8 mouse cellular contexts compared by ENCODE assay signal in the genomic region with DNA sequence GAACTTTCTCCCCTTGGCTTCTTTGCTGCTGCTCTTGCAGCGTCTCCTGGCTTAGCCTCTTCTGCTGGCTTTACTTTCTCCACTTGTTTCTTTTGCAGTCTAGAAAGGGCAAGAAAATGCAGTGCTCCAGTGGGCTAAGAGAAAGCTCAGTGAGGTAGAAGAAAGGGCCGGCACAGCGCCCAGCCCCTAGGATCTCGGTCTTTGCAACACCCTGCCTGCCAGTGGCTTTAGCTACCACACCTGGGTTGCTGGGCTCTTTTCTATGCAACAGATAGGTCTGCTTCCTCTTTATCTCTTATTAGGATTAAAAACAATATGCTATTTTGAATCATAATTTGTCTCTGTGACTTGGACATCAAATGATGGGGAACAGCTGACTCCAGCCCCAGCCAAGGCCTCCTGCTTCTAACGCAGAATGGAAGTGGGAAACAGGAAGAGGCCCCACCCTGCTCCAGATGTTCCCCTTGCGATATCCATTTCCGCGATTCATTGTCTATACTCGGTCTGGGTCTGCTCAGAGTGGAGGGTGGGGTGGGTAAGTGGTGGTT.
DNase-seq lines count a peak whose midpoint lies in the region; ATAC-seq and TF ChIP-seq lines count a peak whose summit lies in the region.
"Had no signal": no experiment of that assay in that cellular context is flagged by ENCODE, and none has a peak within 500 bp of the region (broad histone marks: within the 10 kb centered on the region; RNA-seq: fewer than 3 reads in every experiment).

No protein-coding gene starts in this region.

- peaks cover 12% of the 10 kb centered on the region; the same call in 1 of the 2 replicates for H3K27me3 ChIP-seq in E14TG2a.4 (ENCODE audit: insufficient read depth, low read length)
- H3K27me3 ChIP-seq in heart, embryonic 13.5 days (replicated peaks) = no peaks in the 10 kb centered on the region
- no peaks in the 10 kb centered on the region for H3K27me3 ChIP-seq in liver, embryonic 12.5 days (replicated peaks)

- no peak for ATAC-seq in heart, embryonic 13.5 days (ENCODE audit: extremely low read depth, insufficient number of reproducible peaks, low FRiP score, low TSS enrichment)
- peak; percentile 75 for ATAC-seq in liver, embryonic 12.5 days
- no peak for ATAC-seq in frontal cortex, adult (ENCODE audit: low TSS enrichment)

- no peak overlapping the region for H3K4me2 ChIP-seq in heart, embryonic 13.5 days
- H3K4me2 ChIP-seq in liver, embryonic 12.5 days = peak overlapping the region; percentile 15; the same call in 1 of the 2 replicates

- H3K9me3 ChIP-seq in E14TG2a.4 (ENCODE audit: low read length) = no peaks in the 10 kb centered on the region
- no peaks in the 10 kb centered on the region for H3K9me3 ChIP-seq in ES-E14 (ENCODE audit: control insufficient read depth, insufficient read depth, low read depth, low read length)
- peaks cover 10% of the 10 kb centered on the region; the same call in 1 of the 2 replicates for H3K9me3 ChIP-seq in heart, embryonic 13.5 days
- H3K9me3 ChIP-seq in liver, embryonic 12.5 days (replicated peaks) = no peaks in the 10 kb centered on the region

- no peak overlapping the region for H3K9ac ChIP-seq in ES-E14 (ENCODE audit: insufficient read depth, low read depth, low read length, poor library complexity, severe bottlenecking)
- no peak overlapping the region for H3K9ac ChIP-seq in heart, embryonic 13.5 days
- 0 out of 2 replicates have a peak overlapping the region, but pooled peaks have one; percentile 22 for H3K9ac ChIP-seq in liver, embryonic 12.5 days

- no peak for TF ChIP-seq CTCF in E14TG2a.4 (conservative IDR thresholded peaks at IDR 0.05; ENCODE audit: low read length)

- H3K36me3 ChIP-seq in E14TG2a.4 (ENCODE audit: insufficient read depth, low read length) = no peaks in the 10 kb centered on the region
- H3K36me3 ChIP-seq in ES-E14 (ENCODE audit: control insufficient read depth, insufficient read depth, low read length, poor library complexity, severe bottlenecking) = no peaks in the 10 kb centered on the region
- H3K36me3 ChIP-seq in heart, embryonic 13.5 days = no peaks in the 10 kb centered on the region
- no peaks in the 10 kb centered on the region for H3K36me3 ChIP-seq in liver, embryonic 12.5 days

- H3K4me1 ChIP-seq in E14TG2a.4 (replicated peaks; ENCODE audit: low read depth, low read length) (peaks cover 37% of the 10 kb centered on the region), ES-E14 (ENCODE audit: control insufficient read depth in 2 of 2, insufficient read depth in 2 of 2, low read length in 2 of 2, poor library complexity in 1 of 2) (peaks cover 3 to 6% of the 10 kb centered on the region in 2 experiments; a peak in 2 of 4 replicates)
- H3K4me1 ChIP-seq in heart, embryonic 13.5 days = peaks cover 5% of the 10 kb centered on the region; the same call in 1 of the 2 replicates
- H3K4me1 ChIP-seq in liver, embryonic 12.5 days = peaks cover 22% of the 10 kb centered on the region

- 59% methylated on average over 9 of the region's 9 CpGs for WGBS in heart, embryonic 13.5 days
- 35% methylated on average over 9 of the region's 9 CpGs for WGBS in liver, embryonic 12.5 days (ENCODE audit: insufficient replicate concordance)

- no peak overlapping the region for H3K27ac ChIP-seq in ES-E14 (ENCODE audit: insufficient read depth, low read depth, low read length, poor library complexity, severe bottlenecking)
- H3K27ac ChIP-seq in heart, embryonic 13.5 days (replicated peaks) = peak overlapping the region; percentile 75
- H3K27ac ChIP-seq in liver, embryonic 12.5 days = no peak overlapping the region

- in situ Hi-C loops in ES-E14 (cut with MboI; ENCODE audit: low sequenced_read_pairs in 2 of 2, unreplicated experiment in 2 of 2) = no loop called here

- 0 out of 2 replicates have a peak overlapping the region, but pooled peaks have one; percentile 26 for H3K4me3 ChIP-seq in E14TG2a.4 (replicated peaks; ENCODE audit: low read length)
- no peak overlapping the region for H3K4me3 ChIP-seq in ES-E14 (ENCODE audit: insufficient read depth in 1 of 2, low read depth in 1 of 2, low read length in 2 of 2, poor library complexity in 1 of 2, severe bottlenecking in 1 of 2)
- no peak overlapping the region for H3K4me3 ChIP-seq in heart, embryonic 13.5 days
- H3K4me3 ChIP-seq in liver, embryonic 12.5 days = no peak overlapping the region
- H3K4me3 ChIP-seq: megakaryocyte, embryonic 14.5 days had no signal

- peak; percentile 31 for DNase-seq in ES-E14 (ENCODE audit: low read depth, low spot score)
- no peak for DNase-seq in testis, postnatal 14 days (ENCODE audit: low spot score)
- no peak for DNase-seq in yolk sac, embryonic 10.5 days (ENCODE audit: low spot score)

TF ChIP-seq in ES-E14, 5 proteins besides CTCF, POLR2A, EP300 and RAD21:
- TF ChIP-seq MAFK (IDR thresholded peaks at IDR 0.05; ENCODE audit: insufficient read depth, low read depth, low read length) (no peak), HCFC1 (IDR thresholded peaks at IDR 0.05; ENCODE audit: borderline replicate concordance, insufficient read depth, low read length) (no peak), ZNF384 (IDR thresholded peaks at IDR 0.05; ENCODE audit: low read depth, low read length) (no peak), CHD2 (IDR thresholded peaks at IDR 0.05; ENCODE audit: low read depth, low read length) (no peak), ZC3H11A (IDR thresholded peaks at IDR 0.05; ENCODE audit: borderline replicate concordance, low read depth, low read length) (no peak)
